Mouse (Mus musculus) embryonic fibroblast, embryonic 13.5 days (primary cell): ENCODE data around the gene Ppfia2.

Source experiments
- CTCF ChIP-seq: IDR thresholded peaks from 2 replicates; pipeline ENCODE4 v1.5.1; 2011; ENCODE audit warnings: mild to moderate bottlenecking, control low read depth, low read length, moderate library complexity, borderline replicate concordance; ENCODE audit not compliant: insufficient read depth
- POLR2A ChIP-seq: IDR thresholded peaks from 2 replicates; pipeline ENCODE4 v1.6.1; 2011; ENCODE audit warnings: low read depth, mild to moderate bottlenecking, control low read depth, low read length, moderate library complexity

- TF ChIP-seq POLR2A: no peak
- TF ChIP-seq CTCF: no peak
Measured at GRCm38 (mm10) chr10:106932571-106933073, 462.5 kb downstream of the Ppfia2 start.
